Mouse (Mus musculus) left cerebral cortex, postnatal 25 days (tissue): Measurements from ENCODE around the gene Sec13. TPM values are rescaled to one million over a fixed set of nuclear protein-coding genes. Genes with fewer than 3 reads are reported as not detected.

Source experiments
- DNase-seq, 2 experiments: peaks; one replicate each; pipeline ENCODE4 v3.0.0; 2022; ENCODE audit warnings: low spot score in 2 of 2, mixed read lengths in 1 of 2
- intact Hi-C: fragments of 180-260 bp; cut with DNase I; formaldehyde crosslinking; loops from one replicate; pipeline ENCODE4 v1.15.1; 2025
- microRNA-seq, 2 experiments: library from miRNA; unstranded; fragments of <30 nt; microRNA quantifications; one replicate each; pipeline ENCODE4 v1.2.0; 2022
- total RNA-seq, 2 experiments: library from RNA; stranded (reverse); gene quantifications; 2 replicates each; pipeline ENCODE4 v1.2.3; 2021

The Sec13 gene
- total RNA-seq, 2 experiments from 2014 or later = 69.4 to 70.6 TPM

DNA sequence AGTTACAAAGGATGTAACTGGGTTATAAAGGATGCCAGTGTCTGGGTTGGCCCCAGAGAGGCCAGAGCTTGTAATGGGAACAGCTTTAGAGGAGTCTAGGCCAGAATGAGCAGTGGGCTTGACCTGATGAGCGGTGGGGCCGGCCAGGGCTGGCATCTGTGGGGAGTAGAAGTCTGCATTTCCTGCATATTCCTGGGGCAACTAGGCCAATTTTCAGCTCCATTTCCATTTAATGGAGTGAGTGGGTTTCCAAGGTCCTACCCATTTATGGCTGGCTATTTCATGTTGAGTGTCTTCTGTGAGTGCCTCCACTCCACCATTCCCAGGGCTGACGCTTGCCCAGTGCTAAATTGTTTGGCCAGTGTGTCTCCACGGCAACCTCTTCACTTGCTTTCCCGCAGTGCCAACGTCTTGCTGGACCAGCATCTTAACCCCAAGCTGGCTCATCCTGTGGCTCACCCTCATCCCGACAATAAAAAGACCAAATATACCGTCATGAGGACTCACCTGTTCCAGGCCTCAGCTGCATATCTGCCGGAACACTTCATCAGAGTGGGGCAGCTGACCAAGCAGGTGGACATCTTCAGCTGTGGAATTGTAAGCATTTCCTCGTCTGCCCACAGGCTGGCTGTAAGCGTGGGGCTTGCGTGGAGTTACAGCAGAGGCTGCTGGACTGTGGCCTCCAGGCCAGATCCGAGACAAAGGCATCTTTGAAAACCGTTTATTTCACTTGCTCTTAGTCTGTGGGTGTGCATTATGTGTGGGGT, 62.1 kb downstream of the Sec13 start:
- DNase-seq = peak in 1 of 2 experiments; percentile 43
- intact Hi-C loops = no loop called here

Small RNAs within 50 kb of the gene (microRNA-seq; reads per million reads assigned to microRNA genes)
- gene Mir7042 = 1.5 to 3.0 reads per million in 2 experiments

Other genes with a start within 250 kb of the Sec13 start
- 10 to 100 TPM; 56.2 to 57.0 TPM for gene Prrt3, start 238.8 kb downstream of the Sec13 start, total RNA-seq
- 10 to 100 TPM; 82.5 to 83.2 TPM for gene Emc3, start 209.1 kb downstream of the Sec13 start, total RNA-seq
- 1 to 10 TPM; 1.9 to 2.1 TPM for gene Fancd2, start 209.1 kb downstream of the Sec13 start, total RNA-seq
- gene Fancd2os, start 140.0 kb downstream of the Sec13 start, total RNA-seq = under 1 TPM; 0.25 to 0.34 TPM
- 100 to 1,000 TPM; 249 to 254 TPM for gene Brk1, start 136.0 kb downstream of the Sec13 start, total RNA-seq
- 10 to 100 TPM; 50.4 to 51.4 TPM for gene Vhl, start 116.8 kb downstream of the Sec13 start, total RNA-seq
- 10 to 100 TPM; 18.5 to 21.1 TPM for gene Irak2, start 102.3 kb downstream of the Sec13 start, total RNA-seq
- 10 to 100 TPM; 67.1 to 71.7 TPM for gene Tatdn2, start 43.7 kb downstream of the Sec13 start, total RNA-seq
- gene Ghrl, start 20.9 kb downstream of the Sec13 start, total RNA-seq = not detected